Mouse (Mus musculus) 416B (cell line): Measurements from ENCODE around the gene Rad21l.
"Not testable (repeated sequence)": the region's sequence is repeated elsewhere in the genome, so short reads cannot be mapped to it uniquely, and the experiment has no call there.

Experiments used
- DNase-seq: peaks from one replicate; pipeline ENCODE4 v3.0.0; 2011; ENCODE audit warnings: low read depth

Gene Rad21l

GRCm38 (mm10) chr2:151629310-151629709 lies 39.0 kb downstream of the Rad21l start:
- DNase-seq = no peak

- no peak for DNase-seq
Measured at GRCm38 (mm10) chr2:151628011-151628410, 40.3 kb downstream of the Rad21l start.

- no peak for DNase-seq
Measured at GRCm38 (mm10) chr2:151626296-151626695, 42.0 kb downstream of the Rad21l start.

- DNase-seq = no peak
Measured at GRCm38 (mm10) chr2:151623776-151624175, 44.6 kb downstream of the Rad21l start.

GRCm38 (mm10) chr2:151616551-151617329 lies 51.6 kb downstream of the Rad21l start:
- DNase-seq = no peak

GRCm38 (mm10) chr2:151615779-151616178 lies 52.6 kb downstream of the Rad21l start:
- DNase-seq = not testable (repeated sequence)

- DNase-seq = no peak
Measured at GRCm38 (mm10) chr2:151609974-151610373, 58.4 kb downstream of the Rad21l start.

- no peak for DNase-seq
Measured at GRCm38 (mm10) chr2:151608435-151608834, 59.9 kb downstream of the Rad21l start.

- peak; percentile 7 for DNase-seq
Measured at GRCm38 (mm10) chr2:151605437-151605987, 62.8 kb downstream of the Rad21l start.

- DNase-seq = no peak
Measured at GRCm38 (mm10) chr2:151603630-151604029, 64.7 kb downstream of the Rad21l start.

GRCm38 (mm10) chr2:151602106-151602505 lies 66.2 kb downstream of the Rad21l start:
- no peak for DNase-seq

- DNase-seq = no peak
Measured at GRCm38 (mm10) chr2:151598068-151598467, 70.3 kb downstream of the Rad21l start.
